Mouse (Mus musculus) liver, embryonic 15.5 days (tissue): ENCODE data around the gene Ccdc85c. TPM values are rescaled to one million over a fixed set of nuclear protein-coding genes. Genes with fewer than 3 reads are reported as not detected.

ENCODE experiments used
- ATAC-seq: fragments of 200-750 bp; cut with Nextera tagmentation; 2 replicates; pipeline ENCODE4 v1.8.0; 2017; ENCODE audit warnings: moderate number of reproducible peaks, mild to moderate bottlenecking, moderate library complexity; ENCODE audit not compliant: insufficient read depth
- H3K27ac ChIP-seq: fragments of 300-500 bp; sonication (generic); replicated peaks from 2 replicates; pipeline ENCODE4 v1.5.1; 2015; ENCODE audit warnings: mild to moderate bottlenecking, inconsistent platforms
- H3K27me3 ChIP-seq: fragments of 300-500 bp; sonication (generic); 2 replicates; pipeline ENCODE4 v1.6.1; 2015; ENCODE audit warnings: mild to moderate bottlenecking, inconsistent platforms
- H3K36me3 ChIP-seq: fragments of 300-500 bp; sonication (generic); replicated peaks from 2 replicates; pipeline ENCODE4 v1.6.1; 2015; ENCODE audit warnings: moderate library complexity, mild to moderate bottlenecking, inconsistent platforms
- H3K4me1 ChIP-seq: fragments of 300-500 bp; sonication (generic); replicated peaks from 2 replicates; pipeline ENCODE4 v1.6.1; 2015; ENCODE audit warnings: inconsistent platforms
- H3K4me2 ChIP-seq: fragments of 300-500 bp; sonication (generic); 2 replicates; pipeline ENCODE4 v1.6.1; 2015; ENCODE audit warnings: moderate library complexity, mild to moderate bottlenecking, inconsistent platforms
- H3K4me3 ChIP-seq: fragments of 300-500 bp; sonication (generic); replicated peaks from 2 replicates; pipeline ENCODE4 v1.5.1; 2015; ENCODE audit warnings: mild to moderate bottlenecking, inconsistent platforms
- H3K9ac ChIP-seq: fragments of 300-500 bp; sonication (generic); 2 replicates; pipeline ENCODE4 v1.6.1; 2015; ENCODE audit warnings: moderate library complexity, mild to moderate bottlenecking, inconsistent platforms
- H3K9me3 ChIP-seq: fragments of 300-500 bp; sonication (generic); replicated peaks from 2 replicates; pipeline ENCODE4 v1.6.1; 2016; ENCODE audit warnings: inconsistent platforms
- WGBS: fragments of 180-500 bp; shearing (Covaris S2); methylation state at CpG from one replicate; pipeline ENCODE4 v1.1.7; 2015; ENCODE audit warnings: mixed read lengths; ENCODE audit not compliant: insufficient replicate concordance; 5-methylcytosine and 5-hydroxymethylcytosine counted together
- polyA plus RNA-seq: library from polyadenylated mRNA; unstranded; fragments of >200 nt; fragmentation: Nextera tagmentation; extraction: Ambion mirVana; gene quantifications from 2 replicates; pipeline ENCODE4 v1.2.1, GENCODE M21; 2015

Ccdc85c gene
- polyA plus RNA-seq, 1 experiment from 2014 or later, result 1.4 TPM

DNA sequence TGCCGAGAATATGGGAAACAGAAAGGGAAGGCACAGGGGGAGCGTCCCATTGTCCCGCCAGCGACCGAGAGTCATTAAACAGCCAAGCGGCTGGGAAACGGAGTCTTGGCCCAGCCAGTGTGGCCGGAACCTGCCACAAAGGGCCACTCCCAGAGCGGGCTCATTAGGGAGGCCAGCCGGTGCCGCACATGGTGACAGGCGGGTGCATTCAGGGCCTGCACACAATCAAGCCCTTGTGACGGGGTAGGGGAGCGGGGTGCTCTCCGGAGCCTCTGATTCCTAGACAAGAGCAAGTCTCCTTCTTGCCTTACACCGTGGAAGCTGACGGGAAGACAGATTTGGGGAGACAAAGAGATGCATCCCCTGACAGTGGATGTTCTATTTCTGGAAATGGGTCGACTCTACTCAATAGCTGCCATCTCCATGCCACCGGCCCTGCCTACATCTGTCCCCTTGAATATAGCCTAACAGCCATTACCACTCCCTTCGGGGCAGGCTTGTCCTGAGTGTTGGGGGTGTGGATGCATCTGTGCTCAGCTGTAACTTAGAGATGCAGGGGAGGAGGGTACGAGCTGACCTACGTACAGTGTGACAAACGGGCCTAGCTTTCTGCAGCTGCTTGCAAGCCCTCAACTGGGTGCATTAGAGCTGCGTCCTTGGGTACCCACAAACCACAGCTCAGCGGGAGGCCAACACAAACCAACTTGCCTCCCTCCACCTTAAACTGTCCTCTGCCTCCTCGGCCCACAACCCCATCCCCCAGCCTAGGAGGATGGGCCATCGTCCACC lies 9.2 kb downstream of the Ccdc85c start:
- Histone ChIP-seq H3K4me2 (peak overlapping the region; percentile 13; the same call in 1 of the 2 replicates), H3K4me1 (peaks cover 55% of the 10 kb centered on the region), H3K27ac (no peak overlapping the region), H3K9me3 (no peaks in the 10 kb centered on the region), H3K4me3 (no peak overlapping the region), H3K27me3 (0 out of 2 replicates have a peak, but pooled peaks cover under 1% of the 10 kb centered on the region), H3K36me3 (no peaks in the 10 kb centered on the region), H3K9ac (no peak overlapping the region)
- 45% methylated on average over 27 of the region's 27 CpGs for WGBS
- ATAC-seq, result no peak

- Histone ChIP-seq H3K4me1 (peaks cover 50% of the 10 kb centered on the region), H3K4me3 (no peak overlapping the region), H3K36me3 (no peaks in the 10 kb centered on the region), H3K27me3 (no peaks in the 10 kb centered on the region), H3K9ac (no peak overlapping the region), H3K9me3 (no peaks in the 10 kb centered on the region), H3K27ac (0 out of 2 replicates have a peak overlapping the region, but pooled peaks have one; percentile 24), H3K4me2 (0 out of 2 replicates have a peak overlapping the region, but pooled peaks have one; percentile 13)
- peak; percentile 57 for ATAC-seq
- WGBS, result 45% methylated on average over 7 of the region's 7 CpGs
These were observed 10.3 kb downstream of the Ccdc85c start for GRCm38 (mm10) chr12:108264918-108265317.

DNA sequence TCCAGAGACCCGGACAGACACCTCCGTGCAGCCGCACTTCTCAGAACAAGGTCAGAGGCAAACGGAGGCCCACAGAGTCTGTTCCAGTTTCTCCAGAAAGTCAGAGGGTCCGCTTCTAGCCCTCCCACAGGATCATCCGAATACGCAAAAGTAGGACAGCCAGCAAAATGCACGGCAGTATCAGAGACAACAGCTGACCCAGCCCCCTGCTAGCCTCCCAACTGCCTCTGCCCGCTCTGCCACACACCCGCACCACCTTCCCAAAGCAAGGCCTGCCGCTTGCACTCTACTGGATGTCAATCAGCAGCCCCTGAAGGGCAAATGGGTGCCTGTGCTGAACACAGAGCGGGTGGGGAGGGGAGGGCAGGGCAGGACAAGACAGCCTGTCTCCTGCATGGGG lies 14.3 kb downstream of the Ccdc85c start:
- peaks cover 30% of the 10 kb centered on the region for H3K4me1 ChIP-seq
- H3K27ac ChIP-seq, result no peak overlapping the region
- no peaks in the 10 kb centered on the region for H3K27me3 ChIP-seq
- no peak for ATAC-seq
- 67% methylated on average over 12 of the region's 12 CpGs for WGBS
- no peaks in the 10 kb centered on the region for H3K36me3 ChIP-seq
- no peak overlapping the region for H3K4me3 ChIP-seq
- no peak overlapping the region for H3K4me2 ChIP-seq
- H3K9me3 ChIP-seq, result no peaks in the 10 kb centered on the region
- H3K9ac ChIP-seq, result no peak overlapping the region

DNA sequence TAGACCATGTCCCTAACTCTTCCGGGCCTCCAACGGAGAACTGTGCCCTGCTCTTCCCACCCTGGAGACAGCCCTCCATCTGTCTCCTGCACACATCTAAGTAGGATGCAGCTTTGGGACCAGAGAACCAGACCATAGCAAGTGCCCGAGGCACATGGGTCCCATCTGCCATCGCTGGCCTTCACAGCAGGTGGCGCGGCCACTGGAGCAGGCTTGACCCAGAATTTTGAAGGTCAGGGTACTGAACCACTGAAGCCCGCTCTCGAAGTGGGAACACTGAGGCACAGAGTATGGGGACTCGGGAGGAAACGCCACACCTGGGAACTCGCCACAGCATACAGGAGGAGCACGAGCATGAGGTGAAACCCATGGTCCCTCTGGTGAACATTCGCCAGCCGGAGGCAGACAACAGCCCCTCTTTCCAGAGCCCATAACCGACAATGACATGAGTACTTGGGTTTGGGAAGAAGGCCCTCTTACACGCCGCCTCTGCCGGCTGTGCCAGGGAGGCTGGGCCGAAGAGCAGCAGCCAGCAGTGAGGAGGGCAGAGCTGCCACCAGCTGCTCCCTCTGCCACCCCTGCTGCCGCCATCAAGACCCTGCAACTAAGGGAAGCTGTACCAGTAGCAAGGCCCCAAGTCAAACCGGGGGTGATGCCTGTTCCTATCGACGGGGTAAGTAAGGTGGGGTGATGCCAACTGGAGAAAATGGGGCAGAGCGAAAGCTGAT lies 15.7 kb downstream of the Ccdc85c start:
- Histone ChIP-seq H3K9me3 (no peaks in the 10 kb centered on the region), H3K4me3 (no peak overlapping the region), H3K36me3 (no peaks in the 10 kb centered on the region), H3K27me3 (no peaks in the 10 kb centered on the region), H3K27ac (no peak overlapping the region), H3K9ac (no peak overlapping the region), H3K4me1 (peaks cover 27% of the 10 kb centered on the region), H3K4me2 (no peak overlapping the region)
- WGBS, result 78% methylated on average over 24 of the region's 24 CpGs
- ATAC-seq, result no peak

DNA sequence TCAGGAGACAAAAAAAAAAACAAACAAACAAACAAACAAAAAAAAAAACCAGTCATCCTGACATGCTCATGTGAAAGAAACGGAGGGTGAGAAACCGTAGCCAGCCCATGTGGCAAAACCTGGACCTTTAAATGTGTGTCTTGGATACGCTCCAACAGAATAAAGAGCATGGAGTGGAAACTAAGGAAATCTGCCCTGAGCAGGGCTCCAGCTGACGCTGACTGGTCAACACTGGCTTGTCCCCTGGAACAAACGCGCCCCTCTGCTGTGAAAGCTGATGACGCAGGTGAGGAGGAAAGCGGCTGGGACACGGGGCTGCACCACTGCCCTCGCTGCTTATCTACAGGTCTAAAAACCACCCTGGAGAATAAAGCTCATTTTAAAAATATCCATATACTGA lies 18.5 kb downstream of the Ccdc85c start:
- H3K27ac ChIP-seq, result no peak overlapping the region
- no peaks in the 10 kb centered on the region for H3K36me3 ChIP-seq
- 64% methylated on average over 10 of the region's 10 CpGs for WGBS
- H3K27me3 ChIP-seq, result no peaks in the 10 kb centered on the region
- H3K9ac ChIP-seq, result no peak overlapping the region
- peaks cover 26% of the 10 kb centered on the region for H3K4me1 ChIP-seq
- no peak overlapping the region for H3K4me3 ChIP-seq
- H3K4me2 ChIP-seq, result no peak overlapping the region
- H3K9me3 ChIP-seq, result no peaks in the 10 kb centered on the region
- ATAC-seq, result no peak

DNA sequence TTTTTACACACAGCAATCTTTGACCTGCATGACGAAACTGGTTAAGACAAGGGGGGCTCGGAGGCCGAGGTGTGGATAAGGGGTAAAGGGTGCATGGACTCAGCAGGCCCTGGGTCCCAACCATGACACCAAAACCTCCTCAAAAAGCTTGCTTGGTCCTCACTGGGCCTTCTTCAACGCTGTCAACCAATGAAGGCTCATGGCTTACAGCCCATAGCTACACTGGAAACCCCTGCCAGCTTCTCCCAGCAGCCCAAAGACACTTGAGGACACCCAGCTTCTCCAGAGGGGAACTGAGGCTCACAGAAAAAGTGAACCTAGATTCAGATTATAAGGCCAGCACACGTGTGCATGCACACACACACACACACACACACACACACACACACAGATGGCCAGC lies 19.3 kb downstream of the Ccdc85c start:
- no peak overlapping the region for H3K9ac ChIP-seq
- no peaks in the 10 kb centered on the region for H3K9me3 ChIP-seq
- H3K4me2 ChIP-seq, result no peak overlapping the region
- peaks cover 32% of the 10 kb centered on the region for H3K4me1 ChIP-seq
- H3K27ac ChIP-seq, result no peak overlapping the region
- no peaks in the 10 kb centered on the region for H3K36me3 ChIP-seq
- 34% methylated on average over 5 of the region's 5 CpGs for WGBS
- H3K4me3 ChIP-seq, result no peak overlapping the region
- ATAC-seq, result no peak
- no peaks in the 10 kb centered on the region for H3K27me3 ChIP-seq

DNA sequence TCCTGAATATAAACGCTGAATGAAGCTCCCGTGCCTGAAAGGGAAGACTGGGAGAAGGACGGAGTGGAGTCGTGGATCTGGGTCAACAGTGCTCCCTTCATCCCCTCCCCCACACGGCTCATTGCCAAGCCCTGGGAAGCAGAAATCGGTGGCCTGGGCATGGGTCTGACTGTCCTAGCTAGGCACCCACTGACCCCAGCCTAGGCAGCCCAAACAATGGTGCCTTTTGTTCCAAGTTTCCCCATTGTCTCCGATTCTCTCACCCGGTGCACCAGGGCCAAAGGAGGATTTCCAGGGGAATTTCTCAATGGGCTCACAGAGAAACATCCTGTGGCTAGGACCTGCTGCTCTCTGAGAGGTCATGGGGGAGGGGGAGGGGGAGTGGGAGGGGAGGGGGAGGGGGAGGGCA lies 19.7 kb downstream of the Ccdc85c start:
- H3K4me2 ChIP-seq, result no peak overlapping the region

DNA sequence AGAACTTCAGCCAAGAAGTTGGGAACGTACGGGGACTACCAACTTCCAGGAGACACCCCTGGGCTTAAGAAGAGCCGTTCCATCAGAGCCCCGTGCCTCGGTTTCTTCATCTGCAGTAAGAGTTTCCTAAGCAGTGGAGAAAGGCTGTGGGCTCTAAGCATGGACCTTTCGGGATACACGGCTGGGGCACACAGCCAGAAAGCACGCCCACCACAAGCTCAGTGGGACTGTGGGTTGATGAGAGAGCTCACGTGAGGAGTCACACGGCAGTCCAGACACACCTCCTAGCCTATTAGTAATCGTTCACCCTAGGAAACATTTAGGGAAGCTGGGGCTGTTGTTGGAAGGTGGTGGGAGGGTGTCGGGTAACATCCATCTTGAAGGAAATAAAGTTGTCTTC lies 22.2 kb downstream of the Ccdc85c start:
- no peak overlapping the region for H3K9ac ChIP-seq
- H3K9me3 ChIP-seq, result no peaks in the 10 kb centered on the region
- H3K4me3 ChIP-seq, result no peak overlapping the region
- ATAC-seq, result no peak
- no peaks in the 10 kb centered on the region for H3K27me3 ChIP-seq
- peaks cover 46% of the 10 kb centered on the region for H3K4me1 ChIP-seq
- WGBS, result 67% methylated on average over 12 of the region's 12 CpGs
- H3K36me3 ChIP-seq, result no peaks in the 10 kb centered on the region
- no peak overlapping the region for H3K27ac ChIP-seq
- no peak overlapping the region for H3K4me2 ChIP-seq

More for the DNA sequence above, 19.7 kb downstream of the Ccdc85c start:
- no peaks in the 10 kb centered on the region for H3K9me3 ChIP-seq
- H3K36me3 ChIP-seq, result no peaks in the 10 kb centered on the region
- WGBS, result 55% methylated on average over 8 of the region's 8 CpGs
- no peak overlapping the region for H3K4me3 ChIP-seq
- no peak overlapping the region for H3K27ac ChIP-seq
- no peak overlapping the region for H3K9ac ChIP-seq
- no peak for ATAC-seq
- H3K27me3 ChIP-seq, result no peaks in the 10 kb centered on the region
- H3K4me1 ChIP-seq, result peaks cover 34% of the 10 kb centered on the region

DNA sequence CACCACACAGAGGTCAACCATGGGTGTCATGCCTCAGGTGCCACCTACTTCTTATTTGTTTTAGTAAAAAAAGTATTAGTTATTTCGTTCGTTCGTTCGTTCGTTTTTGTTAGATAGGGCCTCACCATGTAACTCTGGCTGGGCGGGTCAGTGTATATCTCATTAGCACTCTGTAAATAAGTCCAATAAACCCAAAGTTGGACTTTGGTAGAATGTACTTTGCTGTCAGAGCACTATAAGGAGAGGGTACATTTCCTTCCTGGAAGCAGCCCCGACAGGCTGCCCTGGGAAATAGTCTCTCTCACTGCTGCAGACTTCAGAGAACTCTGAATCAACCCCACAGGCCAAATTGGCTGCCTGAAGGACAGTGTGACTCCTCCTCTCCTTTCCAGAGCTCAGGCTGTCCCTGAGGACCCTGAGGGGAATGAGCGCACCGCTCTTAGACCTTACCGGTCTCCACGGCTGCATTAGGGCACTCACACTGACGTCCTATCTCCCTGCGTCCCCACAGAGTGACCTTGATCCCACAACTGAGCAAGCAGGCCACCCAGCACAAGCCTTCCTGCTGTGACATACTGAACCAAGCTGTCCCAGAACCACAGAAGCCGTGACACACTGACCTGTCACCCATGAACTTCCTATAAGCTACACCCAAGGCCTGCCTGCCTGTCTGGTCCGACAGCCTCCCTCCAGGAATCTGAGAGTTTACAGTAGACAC lies 23.2 kb downstream of the Ccdc85c start:
- Histone ChIP-seq H3K9ac (no peak overlapping the region), H3K27me3 (no peaks in the 10 kb centered on the region), H3K9me3 (no peaks in the 10 kb centered on the region), H3K4me2 (peak overlapping the region; percentile 13; the same call in 1 of the 2 replicates), H3K27ac (peak overlapping the region; percentile 51; the same call in 1 of the 2 replicates), H3K4me3 (no peak overlapping the region), H3K4me1 (peaks cover 44% of the 10 kb centered on the region), H3K36me3 (no peaks in the 10 kb centered on the region)
- WGBS, result 64% methylated on average over 15 of the region's 15 CpGs
- ATAC-seq, result no peak

DNA sequence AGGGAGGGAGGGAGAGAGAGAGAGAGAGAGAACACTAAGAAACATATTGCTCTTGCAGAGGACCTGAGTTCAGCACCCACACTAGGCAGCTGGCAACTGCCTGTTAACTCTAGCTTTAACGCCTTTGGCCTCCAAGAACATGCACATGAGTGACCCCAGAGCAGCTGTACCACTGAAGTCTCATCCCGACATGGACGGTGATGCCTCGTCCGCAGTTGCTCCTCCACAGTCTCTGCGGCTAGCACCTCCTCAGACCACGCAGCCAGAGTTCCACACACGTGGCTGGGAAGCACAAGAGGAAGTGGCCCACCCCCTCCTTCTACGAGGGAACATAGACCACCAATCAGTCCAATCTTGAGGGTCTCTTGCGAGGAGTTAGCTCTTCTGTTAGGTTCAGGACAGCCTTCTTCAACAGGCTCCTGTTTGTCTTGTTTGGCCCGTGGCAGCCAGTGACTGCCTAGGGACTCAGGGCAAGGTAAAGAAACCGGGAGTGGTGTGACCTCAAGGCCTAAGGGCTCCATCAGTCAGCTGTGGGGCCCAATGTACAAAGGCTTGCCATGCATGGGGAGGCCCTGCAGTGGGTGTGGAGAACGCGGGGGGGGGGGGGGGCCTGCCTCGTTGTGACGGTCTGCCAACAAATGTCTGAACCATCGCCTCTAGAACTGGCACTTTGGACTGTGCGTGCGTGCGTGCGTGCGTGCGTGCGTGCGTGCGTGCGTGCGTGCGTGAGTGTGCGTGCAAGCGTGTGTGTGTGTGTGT lies 24.0 kb downstream of the Ccdc85c start:
- H3K36me3 ChIP-seq, result no peaks in the 10 kb centered on the region
- no peak overlapping the region for H3K4me2 ChIP-seq
- H3K4me3 ChIP-seq, result no peak overlapping the region
- no peak overlapping the region for H3K27ac ChIP-seq
- peaks cover 43% of the 10 kb centered on the region for H3K4me1 ChIP-seq
- WGBS, result 69% methylated on average over 31 of the region's 31 CpGs
- no peaks in the 10 kb centered on the region for H3K9me3 ChIP-seq
- ATAC-seq, result no peak
- H3K9ac ChIP-seq, result no peak overlapping the region
- no peaks in the 10 kb centered on the region for H3K27me3 ChIP-seq
